Mouse (Mus musculus) CD4-positive, CD25-positive, alpha-beta regulatory T cell, adult 2 months (primary cell): ENCODE data around the gene Gpr27.
A peak's percentile ranks its signal among the peaks of the same experiment; 100 is the strongest.

Source experiments
- DNase-seq: peaks from one replicate; pipeline ENCODE4 v3.0.0-alpha.2; 2012; ENCODE audit warnings: low read depth, low spot score

The Gpr27 gene

GRCm38 (mm10) chr6:99677325-99677724 lies 15.2 kb upstream of the Gpr27 start:
- no peak for DNase-seq

- no peak for DNase-seq
These were observed 14.4 kb upstream of the Gpr27 start for GRCm38 (mm10) chr6:99678108-99678507.

DNA sequence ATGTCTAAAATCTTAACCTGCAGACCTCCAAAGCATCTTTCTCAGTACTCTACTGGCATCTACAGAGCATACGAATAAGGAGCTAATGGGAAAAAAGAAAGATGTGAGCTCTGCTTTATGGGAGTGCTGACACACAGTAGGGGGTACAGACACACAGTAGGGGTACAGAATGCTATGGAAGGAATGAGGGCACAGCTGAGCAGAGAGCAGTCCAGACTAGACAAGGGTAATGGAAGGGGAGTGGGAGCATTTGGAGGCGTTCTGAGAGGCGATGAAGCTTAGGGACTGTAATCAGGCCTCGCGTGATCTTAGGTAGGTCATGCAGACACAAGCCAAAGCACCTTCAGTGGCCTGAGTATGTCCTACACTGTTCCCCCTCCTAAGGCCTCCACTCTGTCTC lies 8.5 kb upstream of the Gpr27 start:
- no peak for DNase-seq

DNA sequence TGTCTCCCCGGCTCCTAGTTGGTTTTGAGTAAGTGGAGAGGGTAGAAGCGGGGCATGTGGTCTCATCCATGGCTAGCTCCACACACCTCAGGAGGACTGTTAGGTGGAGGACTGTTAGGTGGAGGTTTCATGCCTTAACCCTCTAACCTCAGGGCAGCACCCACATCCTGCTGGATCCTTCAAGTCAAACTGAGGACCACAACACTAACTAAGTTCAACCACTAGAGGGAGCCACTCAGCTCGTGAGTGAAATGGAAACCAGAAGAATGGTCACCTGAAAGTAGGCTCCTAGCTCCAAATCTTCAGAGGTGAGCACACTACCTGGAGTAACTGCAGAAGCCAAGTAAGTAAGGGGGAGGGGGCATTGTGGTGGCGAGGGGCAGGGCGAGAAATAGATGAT lies 7.6 kb upstream of the Gpr27 start:
- DNase-seq: peak; percentile 83

DNA sequence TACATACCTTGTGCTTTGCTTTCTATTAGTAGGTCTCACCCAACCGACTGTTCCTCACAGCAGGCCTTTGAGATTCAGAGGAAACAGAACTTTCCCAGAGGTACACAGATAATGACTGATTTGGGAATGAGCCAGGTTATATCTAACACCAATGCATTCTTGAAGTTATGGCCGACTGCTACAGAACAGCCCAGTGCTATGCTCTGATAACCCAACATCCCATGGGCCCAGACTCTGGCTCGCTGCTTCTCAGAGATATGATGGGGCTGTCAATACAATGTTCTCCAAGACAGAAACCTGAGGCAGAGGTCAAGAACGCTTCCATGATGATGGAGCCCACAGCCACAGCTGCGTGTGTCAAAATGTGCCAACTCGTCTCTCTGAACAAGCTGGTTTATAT lies 4.0 kb upstream of the Gpr27 start:
- DNase-seq: no peak

GRCm38 (mm10) chr6:99691666-99692205 lies 743 bp upstream of the Gpr27 start:
- DNase-seq: no peak

DNA sequence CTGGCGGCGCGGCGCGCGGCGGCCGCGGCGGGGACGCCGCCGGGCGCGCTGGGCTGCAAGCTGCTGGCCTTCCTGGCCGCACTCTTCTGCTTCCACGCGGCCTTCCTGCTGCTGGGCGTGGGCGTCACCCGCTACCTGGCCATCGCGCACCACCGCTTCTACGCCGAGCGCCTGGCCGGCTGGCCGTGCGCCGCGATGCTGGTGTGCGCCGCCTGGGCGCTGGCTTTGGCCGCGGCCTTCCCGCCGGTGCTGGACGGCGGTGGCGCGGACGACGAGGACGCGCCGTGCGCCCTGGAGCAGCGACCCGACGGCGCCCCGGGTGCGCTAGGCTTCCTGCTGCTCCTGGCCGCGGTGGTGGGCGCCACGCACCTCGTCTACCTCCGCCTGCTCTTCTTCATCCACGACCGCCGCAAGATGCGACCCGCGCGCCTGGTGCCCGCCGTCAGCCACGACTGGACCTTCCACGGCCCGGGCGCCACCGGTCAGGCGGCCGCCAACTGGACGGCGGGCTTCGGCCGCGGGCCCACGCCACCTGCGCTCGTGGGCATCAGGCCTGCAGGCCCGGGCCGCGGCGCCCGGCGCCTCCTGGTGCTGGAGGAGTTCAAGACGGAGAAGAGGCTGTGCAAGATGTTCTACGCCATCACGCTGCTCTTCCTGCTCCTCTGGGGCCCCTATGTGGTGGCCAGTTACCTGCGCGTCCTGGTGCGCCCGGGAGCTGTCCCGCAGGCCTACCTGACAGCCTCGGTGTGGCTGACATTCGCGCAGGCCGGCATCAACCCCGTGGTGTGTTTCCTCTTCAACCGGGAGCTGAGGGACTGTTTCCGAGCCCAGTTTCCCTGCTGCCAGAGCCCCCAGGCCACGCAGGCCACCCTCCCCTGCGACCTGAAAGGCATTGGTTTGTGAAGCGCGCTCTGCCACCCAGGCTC lies 700 bp downstream of the Gpr27 start:
- no peak for DNase-seq

- DNase-seq: no peak
These were observed 8.0 kb downstream of the Gpr27 start for GRCm38 (mm10) chr6:99700484-99700883.

- no peak for DNase-seq
These were observed 19.2 kb downstream of the Gpr27 start for GRCm38 (mm10) chr6:99711576-99712101.

DNA sequence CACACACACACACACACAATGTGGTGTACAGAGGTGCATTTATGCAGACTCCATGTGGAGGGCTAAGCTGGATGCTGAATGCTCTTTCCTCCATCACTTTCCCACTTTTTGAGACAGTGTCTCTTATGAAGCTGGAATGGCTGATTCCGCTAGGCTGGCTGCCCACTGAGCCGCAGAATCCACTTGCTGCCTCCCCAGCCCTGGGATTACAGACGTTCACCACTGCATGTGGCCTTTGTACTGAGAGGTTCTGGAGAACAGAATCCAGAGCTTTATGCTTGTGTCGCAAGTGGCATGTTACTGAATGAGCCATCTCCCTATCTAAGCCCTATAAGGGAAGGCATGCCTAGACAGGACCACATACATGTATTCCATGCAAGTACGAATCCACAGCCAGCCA lies 20.8 kb downstream of the Gpr27 start:
- DNase-seq: no peak

- DNase-seq: no peak
These were observed 22.7 kb downstream of the Gpr27 start for GRCm38 (mm10) chr6:99715191-99715590.

DNA sequence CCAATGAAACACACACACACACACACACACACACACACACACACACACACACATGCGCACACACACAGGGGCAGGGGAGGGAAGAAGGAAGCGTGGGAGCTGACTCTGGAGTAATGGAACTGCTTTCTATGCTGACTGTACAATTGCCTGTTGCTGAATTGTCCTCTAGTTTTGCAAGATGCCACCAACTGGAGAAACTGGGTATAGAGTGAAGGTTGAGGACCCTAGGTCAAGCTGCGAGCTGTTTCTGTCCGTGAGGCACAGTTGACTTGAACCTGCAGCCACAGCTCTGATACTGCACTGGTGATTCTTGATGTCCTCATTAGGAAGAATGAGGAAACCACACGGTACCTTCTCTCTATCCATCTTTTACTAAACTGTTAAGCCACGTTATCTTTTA lies 23.4 kb downstream of the Gpr27 start:
- no peak for DNase-seq

DNA sequence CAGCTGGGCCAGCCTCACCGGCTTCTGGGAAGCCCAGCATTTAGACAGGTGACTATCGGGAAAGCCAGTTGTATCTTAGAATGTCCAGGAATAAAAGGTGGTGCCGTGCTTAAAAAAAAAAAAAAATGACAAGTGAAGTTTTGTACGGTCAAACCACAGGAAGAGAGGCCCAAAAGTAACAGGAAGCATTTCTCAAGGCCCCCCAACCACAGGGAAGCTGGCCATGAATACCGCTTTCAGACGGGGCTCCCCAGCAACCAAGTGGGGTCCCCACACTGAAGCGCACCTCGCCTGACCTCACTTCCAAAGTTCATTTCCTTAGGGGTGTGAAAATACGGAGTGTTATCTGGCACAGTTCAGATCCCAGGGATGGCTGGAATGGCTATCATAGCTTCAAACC lies 28.6 kb downstream of the Gpr27 start:
- no peak for DNase-seq

GRCm38 (mm10) chr6:99722390-99722789 lies 29.9 kb downstream of the Gpr27 start:
- DNase-seq: no peak

DNA sequence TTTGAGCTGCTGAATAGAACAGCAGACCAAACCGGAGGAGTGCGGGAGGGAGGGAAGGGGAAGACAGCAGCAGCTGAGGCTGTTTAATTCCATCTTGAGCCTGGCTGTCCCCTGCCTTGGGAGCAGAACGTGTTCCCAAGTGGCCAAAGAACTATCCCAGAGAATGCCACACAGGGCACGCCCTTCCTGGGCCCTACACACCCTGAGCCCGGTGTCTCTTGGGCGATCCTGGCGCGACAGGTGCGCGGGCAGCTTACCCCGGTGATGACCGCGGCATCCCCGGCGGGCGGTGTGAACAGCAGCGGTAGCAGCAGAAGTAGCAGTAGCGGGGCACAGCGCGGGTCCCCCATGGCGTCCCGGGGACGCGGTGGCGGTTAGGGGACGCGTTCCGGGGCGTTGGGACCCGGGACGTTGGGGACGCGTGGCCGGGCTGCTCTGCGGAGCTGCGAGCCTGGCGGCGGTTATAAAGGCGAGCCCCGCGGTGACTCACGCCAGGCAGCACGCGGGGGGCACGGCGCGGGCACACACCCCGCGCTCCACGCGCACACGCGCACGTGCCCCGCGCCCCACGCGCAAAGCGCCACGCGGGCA lies 33.6 kb downstream of the Gpr27 start, which contains the start of gene Prok2:
Gene Prok2 (minus strand): TSS at position 422 of the 591 bp plus-strand sequence.
- no peak for DNase-seq

- no peak for DNase-seq
These were observed 34.3 kb downstream of the Gpr27 start for GRCm38 (mm10) chr6:99726576-99727303.

DNA sequence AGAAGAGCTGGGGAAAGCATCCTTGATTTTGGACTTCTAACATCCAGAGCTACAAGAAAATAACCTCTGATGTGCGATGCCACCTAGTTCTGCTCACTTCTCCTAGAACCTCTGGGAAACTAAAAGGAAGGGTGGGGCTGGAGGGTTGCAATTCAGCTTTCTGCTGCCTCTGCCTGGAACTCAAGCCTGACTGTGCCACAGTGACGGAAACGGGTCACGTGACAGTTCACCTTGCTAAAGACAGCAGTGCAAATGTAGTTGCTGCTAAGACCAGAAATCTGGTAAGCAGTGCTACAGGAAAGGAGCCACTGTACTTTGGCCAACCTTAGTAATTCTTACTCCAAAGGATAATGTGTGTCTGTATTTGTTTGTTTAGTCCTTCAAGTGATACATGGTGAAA lies 37.4 kb downstream of the Gpr27 start:
- DNase-seq: no peak

GRCm38 (mm10) chr6:99731926-99732325 lies 39.4 kb downstream of the Gpr27 start:
- DNase-seq: no peak

- DNase-seq: no peak
These were observed 40.2 kb downstream of the Gpr27 start for GRCm38 (mm10) chr6:99732673-99733072.

DNA sequence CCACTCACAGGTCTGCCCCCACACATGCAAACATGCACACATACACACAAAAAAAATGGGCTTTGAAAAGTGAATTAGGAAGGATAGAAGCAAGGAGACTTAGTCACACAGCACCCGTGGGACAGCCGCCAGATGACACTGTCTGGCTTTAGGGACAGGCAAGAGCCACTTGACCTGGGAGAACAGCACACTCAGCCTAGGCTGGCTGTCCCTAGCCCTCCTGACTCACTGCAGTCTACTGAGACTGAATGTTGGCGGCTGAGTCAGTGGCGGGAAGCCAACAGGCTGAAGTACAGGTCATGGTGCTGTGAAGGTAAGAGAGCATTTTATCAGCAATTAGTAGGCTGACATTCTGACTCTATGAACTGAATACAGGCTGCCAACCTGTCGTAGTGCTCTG lies 42.2 kb downstream of the Gpr27 start:
- no peak for DNase-seq

GRCm38 (mm10) chr6:99742866-99743265 lies 50.4 kb downstream of the Gpr27 start:
- no peak for DNase-seq
